Mouse (Mus musculus) ovary, adult 2 months (tissue): Measurements from ENCODE around the gene Plk3. TPM values are rescaled to one million over a fixed set of nuclear protein-coding genes. Genes with fewer than 3 reads are reported as not detected.

ENCODE experiments used
- polyA plus RNA-seq: library from polyadenylated mRNA; depleted of rRNA; stranded (reverse); fragments of >200 nt; gene quantifications from 2 replicates; pipeline ENCODE4 v1.2.3, GENCODE M21; 2012; rRNA removed

Plk3 gene
- polyA plus RNA-seq = 11.5 and 12.2 TPM in 2 replicates

DNA sequence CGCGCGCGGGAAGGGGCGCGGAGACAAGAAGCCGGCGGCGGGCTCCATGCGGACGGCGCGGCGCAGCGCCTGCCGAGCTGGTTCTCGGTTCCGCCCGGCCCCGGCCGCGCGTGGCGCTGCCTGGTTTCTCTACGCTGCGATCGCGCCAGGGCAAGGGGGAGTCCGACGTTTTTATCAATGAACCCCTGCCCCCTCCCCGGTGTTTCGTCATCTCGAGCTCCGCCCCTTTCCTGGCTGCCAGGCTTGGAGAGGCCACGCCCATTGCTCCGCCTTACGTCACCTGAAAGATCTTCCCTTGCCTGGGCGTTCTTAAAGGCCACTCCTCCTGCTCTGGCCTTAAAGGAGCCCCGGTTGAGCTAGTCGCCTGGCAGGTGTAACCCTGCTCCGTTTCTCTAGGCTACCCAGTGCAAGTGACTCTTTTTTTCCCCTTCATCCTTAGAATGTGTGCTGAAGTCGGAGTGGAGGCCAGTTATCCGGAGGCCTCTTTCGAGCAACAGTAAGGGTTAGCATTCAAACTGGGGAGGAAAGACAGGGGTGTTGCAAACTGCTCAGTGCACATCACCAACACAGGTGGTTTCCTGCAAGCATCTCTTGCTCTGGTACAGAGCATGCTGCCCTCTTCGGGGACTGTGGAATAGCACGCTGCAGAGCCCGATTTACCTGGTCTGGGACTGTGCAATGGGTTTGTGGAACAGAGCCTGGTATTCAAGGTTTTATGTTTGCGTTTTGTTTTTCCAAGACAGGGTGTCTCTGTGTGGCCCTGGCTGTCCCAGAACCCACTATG lies at the start of gene Plk3:
Gene Plk3 (minus strand): TSS at position 147 of the 784 bp plus-strand sequence.

GRCm38 (mm10) chr4:117181863-117182758 lies 48.3 kb upstream of the Plk3 start, which contains the start of gene Kif2c:
Gene Kif2c, minus strand, starts transcription at chr4:117182639.

DNA sequence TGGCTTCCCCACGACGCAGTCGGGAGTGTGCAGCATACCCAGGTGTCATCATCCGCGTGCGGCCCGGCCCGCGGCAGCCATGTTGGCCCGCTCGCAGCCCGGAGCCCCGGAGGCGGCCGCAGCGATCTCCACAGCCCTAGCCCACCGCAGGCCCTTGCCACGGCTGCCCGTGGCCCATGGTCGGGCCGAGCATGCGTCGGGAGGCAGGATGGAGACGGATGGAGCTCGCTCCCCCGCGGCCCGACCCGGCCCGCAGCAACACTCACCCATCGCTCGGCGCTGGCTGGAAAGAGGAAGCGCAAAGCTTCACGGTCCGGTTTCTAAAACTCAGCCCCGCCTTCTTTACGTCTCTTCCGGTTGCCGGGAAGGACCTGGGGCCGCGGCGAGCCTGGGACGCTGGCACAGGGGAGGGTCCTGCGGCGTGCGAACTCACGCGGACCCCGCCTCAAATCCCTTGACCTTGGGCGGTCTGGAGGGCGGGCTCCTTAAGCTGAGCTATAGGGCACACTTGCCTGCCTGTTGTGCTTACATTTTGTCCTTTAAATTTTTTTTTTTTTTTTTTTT lies 22.1 kb upstream of the Plk3 start, which contains the start of gene Rps8:
Gene Rps8 (minus strand): TSS at position 452 of the 564 bp plus-strand sequence.

GRCm38 (mm10) chr4:117126675-117127290 lies 7.0 kb downstream of the Plk3 start, which contains the start of gene Tctex1d4:
Gene Tctex1d4, plus strand, starts transcription at chr4:117126794.

GRCm38 (mm10) chr4:117125348-117125909 lies 8.3 kb downstream of the Plk3 start, which contains the start of gene Btbd19:
Gene Btbd19, minus strand, starts transcription at chr4:117125725.

DNA sequence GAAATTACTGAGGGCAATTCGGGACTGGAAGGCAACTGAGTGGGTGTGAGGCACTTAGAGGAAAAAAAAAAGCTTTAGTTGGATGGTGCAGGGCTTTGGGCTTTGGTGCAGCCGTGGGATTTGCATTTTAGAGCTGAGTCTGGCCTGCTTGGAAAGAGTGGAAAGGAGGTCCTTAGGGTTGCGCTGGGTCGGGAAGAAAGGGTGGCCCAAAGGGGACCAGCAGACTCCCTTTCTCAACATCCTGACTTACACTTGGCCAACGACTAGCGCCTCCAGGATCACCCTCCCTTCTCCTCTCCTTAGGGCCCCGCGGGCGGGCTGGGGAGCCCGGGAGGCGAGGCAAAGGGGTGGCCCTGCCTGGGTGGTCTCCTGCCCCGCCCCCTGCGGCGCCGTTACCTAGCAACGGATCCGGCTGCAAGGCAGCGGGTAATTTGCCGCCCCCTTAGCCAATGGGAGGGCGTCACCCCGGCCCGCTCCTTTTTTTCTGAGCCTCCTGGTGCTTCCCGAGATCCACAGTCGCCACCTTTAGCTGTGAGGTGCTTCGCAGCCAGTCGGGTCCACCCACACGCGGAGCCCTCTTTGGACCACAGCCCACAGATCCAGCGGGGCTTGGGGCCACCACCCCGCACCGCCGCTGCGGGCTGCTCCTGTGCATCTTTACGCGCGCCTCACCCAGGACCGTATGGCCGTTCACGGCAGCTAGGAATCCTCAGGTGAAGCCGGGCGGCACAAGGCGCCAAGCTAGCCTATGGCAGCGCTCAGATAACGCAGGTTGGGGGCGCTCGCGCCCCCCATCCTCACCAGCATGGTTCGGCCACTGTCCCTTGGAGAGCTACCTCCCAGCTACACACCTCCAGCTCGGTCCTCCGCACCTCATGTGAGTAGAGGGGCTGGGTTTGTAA lies 38.0 kb downstream of the Plk3 start, which contains the start of gene Ptch2:
Gene Ptch2 (plus strand): TSS at position 525 of the 902 bp plus-strand sequence.

Other genes with a start within 250 kb of the Plk3 start
- 62.9 and 91.3 TPM in 2 replicates for gene Urod, start 139.6 kb downstream of the Plk3 start, polyA plus RNA-seq
- 59.8 and 70.1 TPM in 2 replicates for gene Hectd3, start 138.6 kb downstream of the Plk3 start, polyA plus RNA-seq
- gene Eif2b3, start 114.6 kb downstream of the Plk3 start, polyA plus RNA-seq = 5.8 and 7.4 TPM in 2 replicates
- 28.6 and 28.9 TPM in 2 replicates for gene Ptch2, start 37.9 kb downstream of the Plk3 start, polyA plus RNA-seq
- gene Btbd19, start 8.2 kb downstream of the Plk3 start, polyA plus RNA-seq = 19.4 and 24.1 TPM in 2 replicates
- gene Tctex1d4, start 7.2 kb downstream of the Plk3 start, polyA plus RNA-seq = 68.6 and 81.5 TPM in 2 replicates
- 658 and 734 TPM in 2 replicates for gene Rps8, start 22.3 kb upstream of the Plk3 start, polyA plus RNA-seq
- 5.3 and 6.5 TPM in 2 replicates for gene Kif2c, start 48.7 kb upstream of the Plk3 start, polyA plus RNA-seq
- 46.6 and 59.0 TPM in 2 replicates for gene Tmem53, start 118.0 kb upstream of the Plk3 start, polyA plus RNA-seq
- 5.1 and 5.4 TPM in 2 replicates for gene Armh1, start 118.2 kb upstream of the Plk3 start, polyA plus RNA-seq